Mouse (Mus musculus) megakaryocyte, embryonic 14.5 days (primary cell): ENCODE data around the gene Gm13285.
"Not testable (repeated sequence)": the region's sequence is repeated elsewhere in the genome, so short reads cannot be mapped to it uniquely, and the experiment has no call there.

Experiments used
- FLI1 ChIP-seq: IDR thresholded peaks from 2 replicates; pipeline ENCODE4 v1.6.1; 2012; ENCODE audit warnings: low read length, inconsistent platforms, mixed read lengths
- GATA1 ChIP-seq: IDR thresholded peaks from 3 replicates; pipeline ENCODE4 v1.6.1; 2012; ENCODE audit warnings: mixed read lengths, low read length, inconsistent platforms, borderline replicate concordance

GRCm38 (mm10) chr4:88780320-88780719, 19.1 kb upstream of the Gm13285 start:
- not testable (repeated sequence) for TF ChIP-seq GATA1, FLI1
